Mouse (Mus musculus): ENCODE data around the gene Hypk. TPM values are rescaled to one million over a fixed set of nuclear protein-coding genes. Genes with fewer than 3 reads are reported as not detected.
"Not testable (repeated sequence)": the region's sequence is repeated elsewhere in the genome, so short reads cannot be mapped to it uniquely, and the experiment has no call there.

Hypk gene
- polyA plus RNA-seq, 1 experiment from 2014 or later = 172 TPM

- no peak overlapping the region for H3K27ac ChIP-seq
- peaks cover 5% of the 10 kb centered on the region for H3K4me1 ChIP-seq
- 63% methylated on average over 3 of the region's 3 CpGs for WGBS
- no peak overlapping the region for H3K4me3 ChIP-seq
- H3K27me3 ChIP-seq (ENCODE audit: low read depth, poor library complexity, severe bottlenecking) = no peaks in the 10 kb centered on the region
- H3K9me3 ChIP-seq (replicated peaks) = no peaks in the 10 kb centered on the region
- no peaks in the 10 kb centered on the region for H3K36me3 ChIP-seq
- DNase-seq (ENCODE audit: low spot score) = peak; percentile 31
Observed at GRCm38 (mm10) chr2:121480498-121480897, 27.4 kb downstream of the Hypk start.

GRCm38 (mm10) chr2:121480916-121481315 lies 27.8 kb downstream of the Hypk start:
- not testable (repeated sequence) for H3K27me3 ChIP-seq (ENCODE audit: low read depth, poor library complexity, severe bottlenecking); H3K4me3 ChIP-seq; H3K4me1 ChIP-seq; H3K27ac ChIP-seq; H3K9me3 ChIP-seq (replicated peaks); H3K36me3 ChIP-seq
- WGBS = 84% methylated on average over 13 of the region's 13 CpGs
- peak; percentile 19 for DNase-seq (ENCODE audit: low spot score)

- DNase-seq (ENCODE audit: low spot score) = peak; percentile 20
- Histone ChIP-seq H3K27me3 (ENCODE audit: low read depth, poor library complexity, severe bottlenecking) (no peaks in the 10 kb centered on the region), H3K36me3 (no peaks in the 10 kb centered on the region), H3K27ac (no peak overlapping the region), H3K4me1 (peaks cover 5% of the 10 kb centered on the region; the same call in 1 of the 2 replicates), H3K4me3 (no peak overlapping the region), H3K9me3 (replicated peaks) (no peaks in the 10 kb centered on the region)
- 74% methylated on average over 8 of the region's 8 CpGs for WGBS
Observed at GRCm38 (mm10) chr2:121483576-121483975, 30.5 kb downstream of the Hypk start.

GRCm38 (mm10) chr2:121484403-121484802 lies 31.3 kb downstream of the Hypk start:
- WGBS = 79% methylated on average over 2 of the region's 2 CpGs
- DNase-seq (ENCODE audit: low spot score); H3K27me3 ChIP-seq (ENCODE audit: low read depth, poor library complexity, severe bottlenecking); H3K4me1 ChIP-seq; H3K9me3 ChIP-seq (replicated peaks); H3K4me3 ChIP-seq; H3K27ac ChIP-seq; H3K36me3 ChIP-seq: not testable (repeated sequence)

- H3K4me3 ChIP-seq; H3K4me1 ChIP-seq; H3K27ac ChIP-seq; H3K9me3 ChIP-seq (replicated peaks); DNase-seq (ENCODE audit: low spot score); H3K27me3 ChIP-seq (ENCODE audit: low read depth, poor library complexity, severe bottlenecking): not testable (repeated sequence)
- H3K36me3 ChIP-seq = peaks cover 20% of the 10 kb centered on the region
- 86% methylated on average over 2 of the region's 6 CpGs for WGBS
Observed at GRCm38 (mm10) chr2:121501550-121501949, 48.5 kb downstream of the Hypk start.

GRCm38 (mm10) chr2:121505942-121506882 lies 53.1 kb downstream of the Hypk start, which contains the start of the genes Mfap1a and Wdr76:
TSS of gene Mfap1a (minus strand) at chr2:121506665.
TSS of gene Wdr76 (plus strand) at chr2:121506723.
- 5% methylated on average over 42 of the region's 42 CpGs for WGBS
- peak within 1 kb of the TSS; percentile 76 for H3K27ac ChIP-seq

GRCm38 (mm10) chr2:121507173-121507950 lies 54.3 kb downstream of the Hypk start:
- no peak for DNase-seq (ENCODE audit: low spot score)
- Histone ChIP-seq H3K4me3 (peak overlapping the region; percentile 61), H3K9me3 (replicated peaks) (no peaks in the 10 kb centered on the region), H3K27me3 (ENCODE audit: low read depth, poor library complexity, severe bottlenecking) (no peaks in the 10 kb centered on the region), H3K4me1 (peaks cover 18% of the 10 kb centered on the region), H3K27ac (peak overlapping the region; percentile 76), H3K36me3 (peaks cover 50% of the 10 kb centered on the region)
- WGBS = 36% methylated on average over 12 of the region's 12 CpGs

More at GRCm38 (mm10) chr2:121505942-121506882, 53.1 kb downstream of the Hypk start, which contains the start of the genes Mfap1a and Wdr76:
- Histone ChIP-seq H3K4me3 (peak within 1 kb of the TSS; percentile 61), H3K4me1 (peaks cover 18% of the 10 kb centered on the region), H3K36me3 (peaks cover 40% of the 10 kb centered on the region)
- not testable (repeated sequence) for H3K27me3 ChIP-seq (ENCODE audit: low read depth, poor library complexity, severe bottlenecking); H3K9me3 ChIP-seq (replicated peaks)
- DNase-seq (ENCODE audit: low spot score) = peak; percentile 89

GRCm38 (mm10) chr2:121507951-121508330 lies 54.9 kb downstream of the Hypk start:
- no peak for DNase-seq (ENCODE audit: low spot score)
- peaks cover 18% of the 10 kb centered on the region for H3K4me1 ChIP-seq
- H3K4me3 ChIP-seq = peak overlapping the region; percentile 61
- no peak overlapping the region for H3K27ac ChIP-seq
- WGBS = 94% methylated on average over 2 of the region's 2 CpGs
- H3K36me3 ChIP-seq = peaks cover 54% of the 10 kb centered on the region
- no peaks in the 10 kb centered on the region for H3K9me3 ChIP-seq (replicated peaks)
- no peaks in the 10 kb centered on the region for H3K27me3 ChIP-seq (ENCODE audit: low read depth, poor library complexity, severe bottlenecking)

Small RNAs within 50 kb of the gene (microRNA-seq; reads per million reads assigned to microRNA genes)
- not detected for gene Gm22953

Other genes with a start within 250 kb of the Hypk start
- 116 and 135 TPM in 2 replicates for gene Trp53bp1, start 181.9 kb upstream of the Hypk start, polyA plus RNA-seq (2016; fragmentation: Nextera tagmentation; extraction: Ambion mirVana)
- 1.5 and 2.0 TPM in 2 replicates for gene Map1a, start 163.7 kb upstream of the Hypk start, polyA plus RNA-seq (2016; fragmentation: Nextera tagmentation; extraction: Ambion mirVana)
- gene Ppip5k1, start 97.9 kb upstream of the Hypk start, polyA plus RNA-seq (2016; fragmentation: Nextera tagmentation; extraction: Ambion mirVana) = 7.5 and 8.9 TPM in 2 replicates
- 0.59 and 1.5 TPM in 2 replicates for gene Ckmt1, start 95.6 kb upstream of the Hypk start, polyA plus RNA-seq (2016; fragmentation: Nextera tagmentation; extraction: Ambion mirVana)
- gene Strc, start 66.1 kb upstream of the Hypk start, polyA plus RNA-seq (2016; fragmentation: Nextera tagmentation; extraction: Ambion mirVana) = not detected in 2 replicates
- gene Pdia3, start 39.5 kb upstream of the Hypk start, polyA plus RNA-seq (2016; fragmentation: Nextera tagmentation; extraction: Ambion mirVana) = 603 and 646 TPM in 2 replicates
- 2.3 and 2.9 TPM in 2 replicates for gene Catsper2, start 39.5 kb upstream of the Hypk start, polyA plus RNA-seq (2016; fragmentation: Nextera tagmentation; extraction: Ambion mirVana)
- gene Ell3, start 9.0 kb upstream of the Hypk start, polyA plus RNA-seq (2016; fragmentation: Nextera tagmentation; extraction: Ambion mirVana) = 6.4 and 8.1 TPM in 2 replicates
- gene Serf2, start 4.1 kb upstream of the Hypk start, polyA plus RNA-seq (2016; fragmentation: Nextera tagmentation; extraction: Ambion mirVana) = 472 and 490 TPM in 2 replicates
- gene Serinc4, start 3.5 kb downstream of the Hypk start, polyA plus RNA-seq (2016; fragmentation: Nextera tagmentation; extraction: Ambion mirVana) = 0.10 TPM in 1 of 2 replicates, not detected in the other
- 44.5 and 54.5 TPM in 2 replicates for gene Mfap1b, start 20.8 kb downstream of the Hypk start, polyA plus RNA-seq (2016; fragmentation: Nextera tagmentation; extraction: Ambion mirVana)
- gene Mfap1a, start 53.4 kb downstream of the Hypk start, polyA plus RNA-seq (2016; fragmentation: Nextera tagmentation; extraction: Ambion mirVana) = 24.3 and 29.7 TPM in 2 replicates
- gene Wdr76, start 53.4 kb downstream of the Hypk start, polyA plus RNA-seq (2016; fragmentation: Nextera tagmentation; extraction: Ambion mirVana) = 9.1 and 10.3 TPM in 2 replicates

All from limb, embryonic 10.5 days (tissue).